Mouse (Mus musculus): ENCODE data around the gene Pigv. TPM values are rescaled to one million over a fixed set of nuclear protein-coding genes. Genes with fewer than 3 reads are reported as not detected.

Pigv gene
- total and polyA plus RNA-seq, 3 experiments = 7.9 to 12.0 TPM; not detected in 1

DNA sequence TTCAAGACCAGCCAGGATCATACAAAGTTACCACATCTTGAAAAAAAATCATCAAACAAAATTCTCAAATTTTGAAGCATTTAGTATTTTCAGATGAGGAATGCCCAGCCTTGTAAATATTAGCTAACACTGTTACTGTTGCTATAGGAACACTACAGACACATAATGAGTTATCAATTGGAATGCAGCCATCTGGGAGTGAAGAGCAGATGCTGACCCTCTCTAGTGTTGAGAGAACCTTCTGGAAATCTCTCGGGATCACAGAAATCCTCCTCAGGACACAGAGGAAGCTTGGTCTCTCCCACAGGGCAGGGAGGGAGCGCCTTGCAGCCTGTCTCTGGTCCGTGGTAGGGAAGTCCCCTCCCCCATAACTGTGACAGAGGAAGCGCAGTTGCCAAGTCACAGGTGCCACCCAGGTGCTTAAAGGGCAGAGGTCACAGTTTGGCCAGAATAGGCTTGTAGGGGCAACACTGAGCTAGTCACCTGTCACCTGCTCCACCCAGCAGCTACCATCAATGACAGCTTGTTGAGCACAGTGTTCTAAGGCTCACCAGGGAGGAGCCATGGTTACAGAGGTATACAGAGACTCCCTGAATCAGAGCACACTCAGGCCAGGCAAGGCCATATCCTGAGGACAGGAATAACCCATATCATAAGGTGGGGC lies 52.8 kb downstream of the Pigv start:
- no peak for TF ChIP-seq E2F4 (IDR thresholded peaks at IDR 0.05; ENCODE audit: borderline replicate concordance, low read depth, low read length)
- no peak for TF ChIP-seq SMC3 (IDR thresholded peaks at IDR 0.05; ENCODE audit: low read depth, low read length)
- TF ChIP-seq MYC (IDR thresholded peaks at IDR 0.05; ENCODE audit: low read depth, low read length) = no peak
- TF ChIP-seq ETS1 (IDR thresholded peaks at IDR 0.05; ENCODE audit: low read depth, low read length) = no peak
- TF ChIP-seq TBP (IDR thresholded peaks at IDR 0.05; ENCODE audit: low read depth, low read length) = no peak
- TF ChIP-seq RCOR1 (IDR thresholded peaks at IDR 0.05; ENCODE audit: low read depth, low read length) = no peak
- no peak for TF ChIP-seq MAFK (IDR thresholded peaks at IDR 0.05; ENCODE audit: borderline replicate concordance, low read depth, low read length)
- TF ChIP-seq MAZ (IDR thresholded peaks at IDR 0.05; ENCODE audit: low read depth, low read length) = no peak
- TF ChIP-seq MEF2A (IDR thresholded peaks at IDR 0.05; ENCODE audit: extremely low read depth, insufficient replicate concordance, low read depth, low read length, poor library complexity, severe bottlenecking) = no peak
- no peak for TF ChIP-seq CHD1 (IDR thresholded peaks at IDR 0.05; ENCODE audit: low read depth, low read length)
- no peak for TF ChIP-seq USF2 (IDR thresholded peaks at IDR 0.05; ENCODE audit: borderline replicate concordance in 1 of 2, insufficient read depth in 1 of 2, low read depth in 1 of 2, low read length in 2 of 2)
- TF ChIP-seq GABPA (IDR thresholded peaks at IDR 0.05; ENCODE audit: low read depth, low read length) = no peak
- TF ChIP-seq SIN3A (IDR thresholded peaks at IDR 0.05; ENCODE audit: low read length) = no peak
- H3K79me2 ChIP-seq (ENCODE audit: control insufficient read depth, insufficient read depth, low read length, poor library complexity) = no peaks in the 10 kb centered on the region
- H3K9me3 ChIP-seq (replicated peaks; ENCODE audit: insufficient read depth, low read length) = no peaks in the 10 kb centered on the region
- no peaks in the 10 kb centered on the region for H3K4me1 ChIP-seq (ENCODE audit: control insufficient read depth in 1 of 2, insufficient read depth in 2 of 2, low read length in 2 of 2)
- no peaks in the 10 kb centered on the region for H3K27me3 ChIP-seq (ENCODE audit: control insufficient read depth in 1 of 2, insufficient read depth in 2 of 2, low read length in 2 of 2)
- H3K27ac ChIP-seq (ENCODE audit: control insufficient read depth, low read depth, low read length) = no peak overlapping the region
- H3K9ac ChIP-seq (ENCODE audit: control insufficient read depth, low read depth, low read length, poor library complexity, severe bottlenecking) = no peak overlapping the region
- no peak for DNase-seq (ENCODE audit: low read depth, low spot score)
- no peaks in the 10 kb centered on the region for H3K36me3 ChIP-seq (ENCODE audit: control insufficient read depth in 1 of 2, insufficient read depth in 2 of 2, low read length in 2 of 2)
- H3K4me3 ChIP-seq (ENCODE audit: control insufficient read depth in 1 of 2, insufficient read depth in 1 of 2, low read depth in 2 of 2, low read length in 2 of 2) = no peak overlapping the region

DNA sequence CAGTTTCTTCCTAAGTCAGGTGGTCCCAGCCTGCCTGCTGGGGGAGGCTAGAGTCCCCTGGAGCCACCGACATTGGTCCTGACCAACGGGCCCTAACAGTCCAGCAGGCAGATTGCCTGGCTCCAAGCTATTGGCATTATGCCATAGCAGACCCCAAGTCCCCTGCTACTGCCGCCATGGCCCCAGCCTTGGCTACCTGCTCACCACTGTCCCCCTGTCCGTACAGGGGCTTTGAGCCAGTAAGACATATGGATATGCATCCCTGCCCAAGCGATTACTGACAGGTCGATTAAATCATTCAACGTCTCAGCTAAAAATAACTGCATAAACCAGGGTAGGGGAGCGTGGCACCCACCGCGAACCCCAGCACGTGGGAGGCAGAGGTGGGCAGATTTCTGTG lies 54.5 kb downstream of the Pigv start:
- no peak overlapping the region for H3K27ac ChIP-seq (ENCODE audit: control insufficient read depth, low read depth, low read length)
- no peaks in the 10 kb centered on the region for H3K4me1 ChIP-seq (ENCODE audit: control insufficient read depth in 1 of 2, insufficient read depth in 2 of 2, low read length in 2 of 2)
- H3K9ac ChIP-seq (ENCODE audit: control insufficient read depth, low read depth, low read length, poor library complexity, severe bottlenecking) = no peak overlapping the region
- H3K4me3 ChIP-seq (ENCODE audit: control insufficient read depth in 1 of 2, insufficient read depth in 1 of 2, low read depth in 2 of 2, low read length in 2 of 2) = no peak overlapping the region
- no peaks in the 10 kb centered on the region for H3K36me3 ChIP-seq (ENCODE audit: control insufficient read depth in 1 of 2, insufficient read depth in 2 of 2, low read length in 2 of 2)
- H3K9me3 ChIP-seq (replicated peaks; ENCODE audit: insufficient read depth, low read length) = no peaks in the 10 kb centered on the region
- no peaks in the 10 kb centered on the region for H3K79me2 ChIP-seq (ENCODE audit: control insufficient read depth, insufficient read depth, low read length, poor library complexity)
- no peaks in the 10 kb centered on the region for H3K27me3 ChIP-seq (ENCODE audit: control insufficient read depth in 1 of 2, insufficient read depth in 2 of 2, low read length in 2 of 2)
- TF ChIP-seq ZKSCAN1 (IDR thresholded peaks at IDR 0.05; ENCODE audit: low read depth, low read length) = no peak
- no peak for TF ChIP-seq HCFC1 (IDR thresholded peaks at IDR 0.05; ENCODE audit: low read depth, low read length)
- TF ChIP-seq NRF1 (IDR thresholded peaks at IDR 0.05; ENCODE audit: insufficient read depth, low read depth, low read length, poor library complexity, severe bottlenecking) = no peak
- no peak for TF ChIP-seq GATA1 (IDR thresholded peaks at IDR 0.05; ENCODE audit: low read depth, low read length)
- DNase-seq (ENCODE audit: low read depth, low spot score) = no peak
